Comparison of ENCODE assay signal across 31 mouse cellular contexts in the genomic region with DNA sequence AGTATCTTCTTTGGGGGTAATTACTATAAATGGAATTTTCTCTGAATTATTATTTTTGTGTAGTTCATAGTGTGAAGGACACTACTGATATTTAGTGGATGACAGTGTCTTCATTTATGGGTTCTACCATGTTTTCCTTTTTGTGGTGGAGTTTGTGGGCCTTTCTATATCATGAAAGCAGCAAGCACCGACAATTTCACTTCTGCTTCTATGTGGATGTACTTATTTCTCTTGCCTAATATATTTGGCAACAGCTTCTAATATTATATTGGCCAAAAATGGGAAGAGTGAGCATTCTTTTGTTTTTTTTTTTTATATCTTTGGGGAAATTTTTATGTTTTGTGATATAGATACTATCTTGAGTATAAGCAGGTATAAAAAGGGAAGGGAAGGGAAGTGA. TPM values are rescaled to one million over a fixed set of nuclear protein-coding genes. Genes with fewer than 3 reads are reported as not detected.
DNase-seq lines count a peak whose midpoint lies in the region; ATAC-seq and TF ChIP-seq lines count a peak whose summit lies in the region.
"Had no signal": no experiment of that assay in that cellular context is flagged by ENCODE, and none has a peak within 500 bp of the region (broad histone marks: within the 10 kb centered on the region; RNA-seq: fewer than 3 reads in every experiment).

No protein-coding gene starts in this region.

- TF ChIP-seq POLR2A in bone marrow macrophage, adult 2 months (IDR thresholded peaks at IDR 0.05; ENCODE audit: borderline replicate concordance, low read depth, low read length): no peak

- no peaks in the 10 kb centered on the region for H3K36me3 ChIP-seq in intestine, embryonic 15.5 days
- H3K36me3 ChIP-seq: embryonic facial prominence, embryonic 10.5 days; embryonic facial prominence, embryonic 12.5 days; forebrain, embryonic 15.5 days; G1E had no signal

- 89% methylated on average over 1 of the region's 1 CpGs for WGBS in intestine, embryonic 15.5 days

- H3K27me3 ChIP-seq in intestine, embryonic 15.5 days (replicated peaks): no peaks in the 10 kb centered on the region
- H3K27me3 ChIP-seq: CH12.LX; embryonic facial prominence, embryonic 12.5 days; forebrain, embryonic 13.5 days; forebrain, embryonic 15.5 days had no signal

- H3K9me3 ChIP-seq in intestine, embryonic 15.5 days: no peaks in the 10 kb centered on the region
- H3K9me3 ChIP-seq: embryonic facial prominence, embryonic 10.5 days; embryonic facial prominence, embryonic 12.5 days; forebrain, embryonic 13.5 days; forebrain, embryonic 15.5 days; G1E had no signal

- ATAC-seq in granulocyte monocyte progenitor cell, adult 5-6 weeks (replicated peaks; ENCODE audit: poor library complexity, severe bottlenecking): peak; percentile 94
- ATAC-seq in megakaryocyte, adult 5-6 weeks (ENCODE audit: poor library complexity, severe bottlenecking): peak; percentile 62
- no peak for ATAC-seq in intestine, embryonic 15.5 days
- ATAC-seq: activated CD4-positive, CD25-positive, alpha-beta regulatory T cell, adult 4 months; CD4-positive, CD25-positive, alpha-beta regulatory T cell, adult 4 months; forebrain, embryonic 13.5 days; forebrain, embryonic 15.5 days; forebrain, postnatal 0 days; Patski had no signal

- peaks cover 32% of the 10 kb centered on the region for H3K4me1 ChIP-seq in bone marrow macrophage, adult 2 months (ENCODE audit: control insufficient read depth, insufficient read depth, low read length)
- H3K4me1 ChIP-seq in intestine, embryonic 15.5 days (replicated peaks): no peaks in the 10 kb centered on the region
- H3K4me1 ChIP-seq: embryonic facial prominence, embryonic 10.5 days; embryonic facial prominence, embryonic 12.5 days; forebrain, embryonic 13.5 days; forebrain, embryonic 15.5 days had no signal

- no peak overlapping the region for H3K4me3 ChIP-seq in bone marrow macrophage, adult 2 months (ENCODE audit: insufficient read depth, low read length)
- H3K4me3 ChIP-seq in intestine, embryonic 15.5 days (replicated peaks): no peak overlapping the region
- H3K4me3 ChIP-seq: embryonic facial prominence, embryonic 10.5 days; embryonic facial prominence, embryonic 12.5 days; forebrain, embryonic 13.5 days; forebrain, embryonic 15.5 days had no signal

- H3K9ac ChIP-seq in intestine, embryonic 15.5 days: no peak overlapping the region
- H3K9ac ChIP-seq: embryonic facial prominence, embryonic 12.5 days; forebrain, embryonic 13.5 days; forebrain, embryonic 15.5 days; forebrain, postnatal 0 days had no signal

- H3K4me2 ChIP-seq in intestine, embryonic 15.5 days (replicated peaks): no peak overlapping the region
- H3K4me2 ChIP-seq: embryonic facial prominence, embryonic 12.5 days; forebrain, embryonic 13.5 days; forebrain, embryonic 15.5 days had no signal

- peak overlapping the region; percentile 92 for H3K27ac ChIP-seq in bone marrow macrophage, adult 2 months (ENCODE audit: insufficient read depth, low read depth, low read length)
- H3K27ac ChIP-seq in intestine, embryonic 15.5 days: no peak overlapping the region
- H3K27ac ChIP-seq: embryonic facial prominence, embryonic 10.5 days; embryonic facial prominence, embryonic 12.5 days; forebrain, embryonic 13.5 days; forebrain, embryonic 15.5 days had no signal

- TF ChIP-seq CTCF in bone marrow macrophage, adult 2 months (IDR thresholded peaks at IDR 0.05; ENCODE audit: low read depth, low read length): no peak

- DNase-seq in kidney, postnatal 36 days: no peak
- no peak for DNase-seq in testis, postnatal 14 days (ENCODE audit: low spot score)
- DNase-seq: adrenal gland, adult 8-10 months; adrenal gland, postnatal 14 days; adrenal gland, postnatal 36 days; B cell, adult 2 months; cerebellum, adult 11 months; cerebellum, adult 18-20 months; cerebellum, adult 8-10 months; cerebellum, adult 9-11 months; cerebellum, postnatal 14 days; cerebellum, postnatal 36 days; forebrain, postnatal 0 days had no signal

RNA-seq across cellular contexts. Expression of gene Ugt1a8, which starts 5.9 kb away (rescaled TPM):
- 8.3 TPM in 1 of 2 replicates, not detected in the other for polyA plus RNA-seq in bone marrow macrophage, adult 2 months (2012; ENCODE audit: insufficient read depth, insufficient read length, missing spikeins)
- not detected in 2 replicates for total RNA-seq in granulocyte monocyte progenitor cell, adult 5-6 weeks (2014; fragmentation: Nextera tagmentation)
- total RNA-seq in granulocyte monocyte progenitor cell, adult 5-6 weeks (2017): not detected in 2 replicates
- total RNA-seq in megakaryocyte, adult 5-6 weeks (2015): not detected in 2 replicates
- total RNA-seq in megakaryocyte, adult 5-6 weeks (2017): not detected in 2 replicates
- polyA plus RNA-seq in intestine, embryonic 15.5 days (2015; fragmentation: Nextera tagmentation; extraction: Ambion mirVana): not detected in 2 replicates
- total RNA-seq: adrenal gland, adult 18-20 months; adrenal gland, adult 8-10 months; adrenal gland, postnatal 14 days; adrenal gland, postnatal 36 days; CH12.LX; forebrain, postnatal 0 days; G1E had no signal
- polyA plus RNA-seq: activated CD4-positive, CD25-positive, alpha-beta regulatory T cell, adult 4 months; brain, embryonic 14.5 days; CD4-positive, CD25-positive, alpha-beta regulatory T cell, adult 4 months; cortical plate, adult 2 months; embryonic facial prominence, embryonic 10.5 days; embryonic facial prominence, embryonic 12.5 days; embryonic facial prominence, embryonic 14.5 days; forebrain, embryonic 11.5 days; forebrain, embryonic 13.5 days; forebrain, embryonic 15.5 days; forebrain, postnatal 0 days; G1E; Patski had no signal

RNA-seq across cellular contexts. Expression of gene Ugt1a9, which starts 11.1 kb away (rescaled TPM):
- 5.6 TPM in 1 of 2 replicates, not detected in the other for polyA plus RNA-seq in bone marrow macrophage, adult 2 months (2012; ENCODE audit: insufficient read depth, insufficient read length, missing spikeins)
- not detected in 2 replicates for total RNA-seq in granulocyte monocyte progenitor cell, adult 5-6 weeks (2014; fragmentation: Nextera tagmentation)
- total RNA-seq in granulocyte monocyte progenitor cell, adult 5-6 weeks (2017): not detected in 2 replicates
- total RNA-seq in megakaryocyte, adult 5-6 weeks (2015): not detected in 2 replicates
- total RNA-seq in megakaryocyte, adult 5-6 weeks (2017): not detected in 2 replicates
- 5.6 and 8.0 TPM in 2 replicates for polyA plus RNA-seq in intestine, embryonic 15.5 days (2015; fragmentation: Nextera tagmentation; extraction: Ambion mirVana)
- total RNA-seq: adrenal gland, adult 18-20 months; CH12.LX; forebrain, postnatal 0 days had no signal
- polyA plus RNA-seq: brain, embryonic 14.5 days; CD4-positive, CD25-positive, alpha-beta regulatory T cell, adult 4 months; cortical plate, adult 2 months; embryonic facial prominence, embryonic 10.5 days; embryonic facial prominence, embryonic 12.5 days; embryonic facial prominence, embryonic 14.5 days; forebrain, embryonic 11.5 days; forebrain, embryonic 13.5 days; forebrain, embryonic 15.5 days; forebrain, postnatal 0 days; G1E had no signal

RNA-seq across cellular contexts. Expression of gene Ugt1a7c, which starts 13.2 kb away (rescaled TPM):
- 130 and 184 TPM in 2 replicates for polyA plus RNA-seq in bone marrow macrophage, adult 2 months (2012; ENCODE audit: insufficient read depth, insufficient read length, missing spikeins)
- total RNA-seq in granulocyte monocyte progenitor cell, adult 5-6 weeks (2014; fragmentation: Nextera tagmentation): 25.2 and 25.5 TPM in 2 replicates
- total RNA-seq in granulocyte monocyte progenitor cell, adult 5-6 weeks (2017): 49.7 and 55.1 TPM in 2 replicates
- total RNA-seq in megakaryocyte, adult 5-6 weeks (2015): 120 and 121 TPM in 2 replicates
- total RNA-seq in megakaryocyte, adult 5-6 weeks (2017): 178 and 196 TPM in 2 replicates
- polyA plus RNA-seq in intestine, embryonic 15.5 days (2015; fragmentation: Nextera tagmentation; extraction: Ambion mirVana): 49.1 and 49.8 TPM in 2 replicates

RNA-seq across cellular contexts. Expression of gene Ugt1a6b, which starts 21.4 kb away (rescaled TPM):
- 23.8 and 25.2 TPM in 2 replicates for polyA plus RNA-seq in bone marrow macrophage, adult 2 months (2012; ENCODE audit: insufficient read depth, insufficient read length, missing spikeins)
- 0.88 and 1.3 TPM in 2 replicates for total RNA-seq in granulocyte monocyte progenitor cell, adult 5-6 weeks (2014; fragmentation: Nextera tagmentation)
- total RNA-seq in granulocyte monocyte progenitor cell, adult 5-6 weeks (2017): 1.5 and 1.6 TPM in 2 replicates
- 3.7 and 6.3 TPM in 2 replicates for total RNA-seq in megakaryocyte, adult 5-6 weeks (2015)
- 4.6 and 6.1 TPM in 2 replicates for total RNA-seq in megakaryocyte, adult 5-6 weeks (2017)
- polyA plus RNA-seq in intestine, embryonic 15.5 days (2015; fragmentation: Nextera tagmentation; extraction: Ambion mirVana): 0.29 and 0.36 TPM in 2 replicates
- polyA plus RNA-seq: activated CD4-positive, CD25-positive, alpha-beta regulatory T cell, adult 4 months; CD4-positive, CD25-positive, alpha-beta regulatory T cell, adult 4 months; embryonic facial prominence, embryonic 10.5 days; embryonic facial prominence, embryonic 12.5 days; forebrain, embryonic 11.5 days; G1E had no signal

RNA-seq across cellular contexts. Expression of gene Ugt1a10, which starts 26.5 kb away (rescaled TPM):
- not detected in 2 replicates for polyA plus RNA-seq in bone marrow macrophage, adult 2 months (2012; ENCODE audit: insufficient read depth, insufficient read length, missing spikeins)
- total RNA-seq in granulocyte monocyte progenitor cell, adult 5-6 weeks (2014; fragmentation: Nextera tagmentation): not detected in 2 replicates
- total RNA-seq in granulocyte monocyte progenitor cell, adult 5-6 weeks (2017): not detected in 2 replicates
- total RNA-seq in megakaryocyte, adult 5-6 weeks (2015): not detected in 2 replicates
- not detected in 2 replicates for total RNA-seq in megakaryocyte, adult 5-6 weeks (2017)
- polyA plus RNA-seq in intestine, embryonic 15.5 days (2015; fragmentation: Nextera tagmentation; extraction: Ambion mirVana): not detected in 2 replicates
- total RNA-seq: adrenal gland, adult 8-10 months; CH12.LX; forebrain, postnatal 0 days had no signal
- polyA plus RNA-seq: activated CD4-positive, CD25-positive, alpha-beta regulatory T cell, adult 4 months; brain, embryonic 14.5 days; CD4-positive, CD25-positive, alpha-beta regulatory T cell, adult 4 months; cortical plate, adult 2 months; embryonic facial prominence, embryonic 10.5 days; embryonic facial prominence, embryonic 12.5 days; embryonic facial prominence, embryonic 14.5 days; forebrain, embryonic 11.5 days; forebrain, embryonic 13.5 days; forebrain, embryonic 15.5 days; forebrain, postnatal 0 days; G1E had no signal
